Mouse (Mus musculus) adrenal gland (tissue): ENCODE measurements around the gene Hspa12a.

Source experiments
- intact Hi-C: fragments of 180-260 bp; cut with DNase I; formaldehyde crosslinking; loops from one replicate; pipeline ENCODE4 v1.15.1; 2025
- microRNA-seq, 2 experiments: library from miRNA; unstranded; fragments of <30 nt; microRNA quantifications; one replicate each; pipeline ENCODE4; 2019

Gene Hspa12a

GRCm38 (mm10) chr19:58762848-58763541 is 180.5 kb downstream of the Hspa12a start:
- intact Hi-C loops: loop anchor here (2.0 to 5.0 kb wide), 2 partner anchors 142 to 434 kb away; no protein-coding TSS in a partner anchor

GRCm38 (mm10) chr19:58762316-58762715 is 181.1 kb downstream of the Hspa12a start:
- intact Hi-C loops: loop anchor here (2.0 to 5.0 kb wide), 2 partner anchors 142 to 435 kb away; no protein-coding TSS in a partner anchor

GRCm38 (mm10) chr19:58759423-58759822 is 184.0 kb downstream of the Hspa12a start, which contains the start of gene Pnliprp2:
Gene Pnliprp2, plus strand, starts transcription at chr19:58759719.
- intact Hi-C loops: no loop called here

- intact Hi-C loops: no loop called here
Measured at GRCm38 (mm10) chr19:58758871-58759270, 184.6 kb downstream of the Hspa12a start.

- intact Hi-C loops: no loop called here
Measured at GRCm38 (mm10) chr19:58751504-58751903, 191.9 kb downstream of the Hspa12a start.

GRCm38 (mm10) chr19:58750822-58751221 is 192.6 kb downstream of the Hspa12a start:
- intact Hi-C loops: no loop called here

- intact Hi-C loops: no loop called here
Measured at GRCm38 (mm10) chr19:58747498-58748000, 195.9 kb downstream of the Hspa12a start.

Small RNA genes within 50 kb of the gene (microRNA-seq; reads per million reads assigned to microRNA genes)
- gene Mir3086: 5.2 to 6.8 reads per million in 2 experiments
